Mouse (Mus musculus): ENCODE results near the gene Adat1.

- TF ChIP-seq EP300 (optimal IDR thresholded peaks at IDR 0.05): no peak
- TF ChIP-seq CTCF (IDR thresholded peaks at IDR 0.05; ENCODE audit: low read depth): no peak
Observed at GRCm38 (mm10) chr8:111967246-111967870, 24.7 kb downstream of the Adat1 start.
